Mouse (Mus musculus): ENCODE data around the gene Calhm4. TPM values are rescaled to one million over a fixed set of nuclear protein-coding genes. Genes with fewer than 3 reads are reported as not detected.
"Not testable (repeated sequence)": the region's sequence is repeated elsewhere in the genome, so short reads cannot be mapped to it uniquely, and the experiment has no call there.

Gene Calhm4
- polyA plus RNA-seq, 1 experiment = not detected

GRCm38 (mm10) chr10:33998397-33998796 lies 45.7 kb downstream of the Calhm4 start:
- Histone ChIP-seq H3K4me3 (replicated peaks) (no peak overlapping the region), H3K36me3 (replicated peaks; ENCODE audit: low read length) (peaks cover 91% of the 10 kb centered on the region), H3K4me1 (no peaks in the 10 kb centered on the region), H3K9me3 (no peaks in the 10 kb centered on the region), H3K27me3 (replicated peaks) (no peaks in the 10 kb centered on the region)
- no peak for TF ChIP-seq FLI1 (IDR thresholded peaks at IDR 0.05; ENCODE audit: low read length)
- no peak for TF ChIP-seq GATA1 (IDR thresholded peaks at IDR 0.05; ENCODE audit: borderline replicate concordance, low read length)

- not testable (repeated sequence) for H3K4me1 ChIP-seq; H3K9me3 ChIP-seq; H3K27me3 ChIP-seq (replicated peaks); H3K4me3 ChIP-seq (replicated peaks)
- H3K36me3 ChIP-seq (replicated peaks; ENCODE audit: low read length) = peaks cover 88% of the 10 kb centered on the region
These were observed 47.4 kb downstream of the Calhm4 start for GRCm38 (mm10) chr10:33996686-33997085.

Other genes with a start within 250 kb of the Calhm4 start
- not detected in 2 replicates for gene Sult3a1, start 186.6 kb downstream of the Calhm4 start, polyA plus RNA-seq (2012; ENCODE audit: insufficient read depth, low replicate concordance)
- not detected in 2 replicates for gene Rsph4a, start 139.2 kb downstream of the Calhm4 start, polyA plus RNA-seq (2012; ENCODE audit: insufficient read depth, low replicate concordance)
- gene Zup1, start 93.0 kb downstream of the Calhm4 start, polyA plus RNA-seq (2012; ENCODE audit: insufficient read depth, low replicate concordance) = 1.1 TPM in 1 of 2 replicates, not detected in the other
- 67.5 and 118 TPM in 2 replicates for gene Rwdd1, start 24.7 kb downstream of the Calhm4 start, polyA plus RNA-seq (2012; ENCODE audit: insufficient read depth, low replicate concordance)
- not detected in 2 replicates for gene Trappc3l, start 6.7 kb downstream of the Calhm4 start, polyA plus RNA-seq (2012; ENCODE audit: insufficient read depth, low replicate concordance)
- not detected in 2 replicates for gene Calhm5, start 52.2 kb upstream of the Calhm4 start, polyA plus RNA-seq (2012; ENCODE audit: insufficient read depth, low replicate concordance)
- gene Calhm6, start 83.7 kb upstream of the Calhm4 start, polyA plus RNA-seq (2012; ENCODE audit: insufficient read depth, low replicate concordance) = 2.8 and 3.0 TPM in 2 replicates
- gene Dse, start 163.4 kb upstream of the Calhm4 start, polyA plus RNA-seq (2012; ENCODE audit: insufficient read depth, low replicate concordance) = 0.20 TPM in 1 of 2 replicates, not detected in the other
- 9.2 and 17.6 TPM in 2 replicates for gene Tspyl1, start 237.9 kb upstream of the Calhm4 start, polyA plus RNA-seq (2012; ENCODE audit: insufficient read depth, low replicate concordance)

All from megakaryocyte, embryonic 14.5 days (primary cell).